Comparison of ENCODE assay signal across 18 mouse cellular contexts in genomic region chrX:102064062-102064461, GRCm38 (mm10).
"Had no signal": no experiment of that assay in that cellular context is flagged by ENCODE, and none has a peak within 500 bp of the region (broad histone marks: within the 10 kb centered on the region; RNA-seq: fewer than 3 reads in every experiment).

No protein-coding gene starts in this region.

- ATAC-seq: intestine, embryonic 15.5 days; midbrain, embryonic 16.5 days had no signal

- H3K27ac ChIP-seq: intestine, embryonic 15.5 days; kidney, embryonic 15.5 days; liver, embryonic 13.5 days; midbrain, embryonic 12.5 days; neural tube, embryonic 13.5 days had no signal

- H3K27me3 ChIP-seq: intestine, embryonic 15.5 days had no signal

- H3K4me2 ChIP-seq: intestine, embryonic 15.5 days; kidney, embryonic 15.5 days; liver, embryonic 13.5 days; midbrain, embryonic 12.5 days; neural tube, embryonic 13.5 days had no signal

- H3K9me3 ChIP-seq: intestine, embryonic 15.5 days; kidney, embryonic 15.5 days; liver, embryonic 13.5 days; midbrain, embryonic 12.5 days; neural tube, embryonic 13.5 days had no signal

- H3K36me3 ChIP-seq: intestine, embryonic 15.5 days; kidney, embryonic 15.5 days; liver, embryonic 13.5 days; midbrain, embryonic 12.5 days; neural tube, embryonic 13.5 days had no signal

- H3K4me3 ChIP-seq: intestine, embryonic 15.5 days; kidney, embryonic 15.5 days; liver, embryonic 13.5 days; midbrain, embryonic 12.5 days; myocyte; neural tube, embryonic 13.5 days had no signal

- DNase-seq: kidney, adult 11 months; kidney, adult 8-10 months; kidney, postnatal 10 days; kidney, postnatal 36 days; layer of hippocampus, postnatal 36 days; left cerebral cortex, postnatal 4 days; liver, embryonic 13.5 days; lung, adult 2 months; lung, postnatal 14 days; lung, postnatal 4 days; thymus, adult 18-20 months; thymus, postnatal 36 days had no signal

- H3K9ac ChIP-seq: intestine, embryonic 15.5 days; kidney, embryonic 15.5 days; liver, embryonic 13.5 days; midbrain, embryonic 12.5 days; neural tube, embryonic 13.5 days had no signal
